Mouse (Mus musculus): ENCODE measurements around the gene Il1rl2.

Gene Il1rl2

GRCm38 (mm10) chr1:40324457-40324856, at the start of gene Il1rl2:
TSS of gene Il1rl2 (plus strand) at chr1:40324610.
- CTCF ChIA-PET = no interaction called here

GRCm38 (mm10) chr1:40275285-40276013, 49.0 kb upstream of the Il1rl2 start:
- CTCF ChIA-PET = no interaction called here

GRCm38 (mm10) chr1:40277944-40278343, 46.5 kb upstream of the Il1rl2 start:
- CTCF ChIA-PET = no interaction called here

- CTCF ChIA-PET = no interaction called here
These were observed 45.7 kb upstream of the Il1rl2 start for GRCm38 (mm10) chr1:40278720-40279119.

- CTCF ChIA-PET = no interaction called here
These were observed 45.1 kb upstream of the Il1rl2 start for GRCm38 (mm10) chr1:40279182-40279743.

- CTCF ChIA-PET = interaction anchor here (0.6 kb wide), 1 partner anchor 23 kb away, joined by 3 read pairs; no protein-coding TSS in a partner anchor
These were observed 42.5 kb upstream of the Il1rl2 start for GRCm38 (mm10) chr1:40281950-40282349.

- CTCF ChIA-PET = interaction anchor here (0.6 kb wide), 1 partner anchor 22 kb away, joined by 3 read pairs; no protein-coding TSS in a partner anchor
These were observed 42.0 kb upstream of the Il1rl2 start for GRCm38 (mm10) chr1:40282394-40282793.

- CTCF ChIA-PET = no interaction called here
These were observed 40.4 kb upstream of the Il1rl2 start for GRCm38 (mm10) chr1:40283995-40284394.

GRCm38 (mm10) chr1:40290489-40291255, 33.7 kb upstream of the Il1rl2 start:
- CTCF ChIA-PET = no interaction called here

GRCm38 (mm10) chr1:40292231-40292630, 32.2 kb upstream of the Il1rl2 start:
- CTCF ChIA-PET = no interaction called here

- CTCF ChIA-PET = interaction anchor here (1.3 kb wide), 1 partner anchor 27 kb away, joined by 3 read pairs; no protein-coding TSS in a partner anchor
These were observed 30.5 kb upstream of the Il1rl2 start for GRCm38 (mm10) chr1:40293891-40294290.

GRCm38 (mm10) chr1:40294824-40295223, 29.6 kb upstream of the Il1rl2 start:
- CTCF ChIA-PET = interaction anchor here (0.6 to 1.3 kb wide), 2 partner anchors 28 to 104 kb away, joined by 3 to 6 read pairs; no protein-coding TSS in a partner anchor

GRCm38 (mm10) chr1:40298053-40298452, 26.4 kb upstream of the Il1rl2 start:
- CTCF ChIA-PET = no interaction called here

- CTCF ChIA-PET = interaction anchor here (1.0 kb wide), 1 partner anchor 15 kb away, joined by 4 read pairs; no protein-coding TSS in a partner anchor
These were observed 21.1 kb upstream of the Il1rl2 start for GRCm38 (mm10) chr1:40303179-40303866.

- CTCF ChIA-PET = interaction anchor here (0.8 kb wide), 1 partner anchor 22 kb away, joined by 3 read pairs; no protein-coding TSS in a partner anchor
These were observed 20.1 kb upstream of the Il1rl2 start for GRCm38 (mm10) chr1:40304321-40304720.

GRCm38 (mm10) chr1:40306111-40306510, 18.3 kb upstream of the Il1rl2 start:
- CTCF ChIA-PET = no interaction called here

GRCm38 (mm10) chr1:40311123-40311522, 13.3 kb upstream of the Il1rl2 start:
- CTCF ChIA-PET = no interaction called here

GRCm38 (mm10) chr1:40311625-40312024, 12.8 kb upstream of the Il1rl2 start:
- CTCF ChIA-PET = no interaction called here

GRCm38 (mm10) chr1:40314016-40314415, 10.4 kb upstream of the Il1rl2 start:
- CTCF ChIA-PET = no interaction called here

GRCm38 (mm10) chr1:40317657-40318056, 6.8 kb upstream of the Il1rl2 start:
- CTCF ChIA-PET = no interaction called here

GRCm38 (mm10) chr1:40321824-40322223, 2.6 kb upstream of the Il1rl2 start:
- CTCF ChIA-PET = no interaction called here

- CTCF ChIA-PET = interaction anchor here (0.5 to 0.6 kb wide), 2 partner anchors 16 to 425 kb away, joined by 3 to 7 read pairs; no protein-coding TSS in a partner anchor
These were observed 1.9 kb upstream of the Il1rl2 start for GRCm38 (mm10) chr1:40322543-40322942.

Measured in spleen, embryonic (tissue).